Mouse (Mus musculus) brain, embryonic 14.5 days (tissue): ENCODE data around the gene Dad1. TPM values are rescaled to one million over a fixed set of nuclear protein-coding genes. Genes with fewer than 3 reads are reported as not detected.
A peak's percentile ranks its signal among the peaks of the same experiment; 100 is the strongest.

Experiments
- DNase-seq: peaks from one replicate; pipeline ENCODE4 v3.0.0-alpha.2; 2011; ENCODE audit warnings: low read depth
- CTCF ChIP-seq: fragments of 200-500 bp; IDR thresholded peaks from 2 replicates; pipeline ENCODE4 v1.5.1; 2012; ENCODE audit warnings: inconsistent platforms, mild to moderate bottlenecking, moderate library complexity, borderline replicate concordance; ENCODE audit not compliant: insufficient read depth, insufficient read length; ENCODE audit errors: extremely low read depth
- POLR2A ChIP-seq: fragments of 200-500 bp; IDR thresholded peaks from 2 replicates; pipeline ENCODE4 v1.6.1; 2012; ENCODE audit warnings: mild to moderate bottlenecking, inconsistent platforms, borderline replicate concordance; ENCODE audit not compliant: poor library complexity, insufficient read depth, insufficient read length, severe bottlenecking; ENCODE audit errors: extremely low read depth
- polyA plus RNA-seq: library from polyadenylated mRNA; depleted of rRNA; stranded (reverse); fragments of >200 nt; gene quantifications from 2 replicates; pipeline ENCODE4 v1.2.3, GENCODE M21; 2012

The Dad1 gene
- polyA plus RNA-seq, 1 experiment = 219 TPM

- no peak for TF ChIP-seq CTCF
- TF ChIP-seq POLR2A = no peak
- peak; percentile 80 for DNase-seq
Observed at GRCm38 (mm10) chr14:54228933-54229713, 24.8 kb downstream of the Dad1 start.

- DNase-seq = no peak
- TF ChIP-seq CTCF (no peak), POLR2A (no peak)
Observed at GRCm38 (mm10) chr14:54228501-54228900, 25.4 kb downstream of the Dad1 start.

- TF ChIP-seq CTCF (peak; percentile 80; the same call in 1 of the 2 replicates), POLR2A (no peak)
- DNase-seq = peak; percentile 86
Observed at GRCm38 (mm10) chr14:54227911-54228451, 25.9 kb downstream of the Dad1 start.

DNA sequence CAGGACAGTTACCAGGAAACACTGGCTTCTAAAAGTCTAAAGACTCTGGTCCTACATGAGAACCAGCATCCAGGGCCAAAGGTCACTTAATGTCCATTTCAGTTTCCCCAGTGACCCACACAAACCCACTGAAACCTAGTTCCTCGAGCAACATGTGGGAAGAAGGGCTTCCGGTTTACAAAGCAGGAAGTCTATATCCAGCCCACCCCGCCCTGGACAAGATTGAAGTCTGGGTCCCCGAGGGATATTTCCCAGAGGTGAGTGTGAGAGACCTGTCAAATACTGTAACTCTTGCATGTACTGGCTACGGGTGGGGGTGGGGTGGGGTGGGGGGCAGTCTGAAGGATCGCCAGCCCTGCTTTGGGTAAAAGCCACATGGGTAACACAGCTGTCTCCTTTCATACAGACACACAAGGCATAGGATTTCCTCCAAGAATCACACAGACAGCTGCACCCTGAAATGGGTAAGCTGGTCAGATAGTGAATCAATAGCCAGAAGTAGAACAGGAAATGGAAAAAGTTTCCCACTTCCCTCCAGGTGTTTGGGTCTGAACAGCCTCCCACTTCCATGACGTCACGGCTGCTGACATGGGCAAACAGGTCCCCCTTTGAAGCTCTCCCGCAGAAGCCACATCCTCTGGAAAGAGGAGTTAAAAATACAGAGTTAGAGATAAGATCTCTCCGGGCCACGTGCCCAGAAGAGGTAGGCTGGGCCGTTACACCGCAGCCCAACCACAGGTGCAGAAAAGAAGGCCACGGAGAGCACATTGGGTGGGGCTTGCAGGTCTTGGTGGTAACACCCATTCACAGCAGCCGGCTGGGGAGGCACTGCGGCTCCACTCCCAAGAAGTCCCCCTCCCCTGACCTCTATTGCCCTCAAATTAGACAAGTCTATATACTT is 26.7 kb downstream of the Dad1 start:
- DNase-seq = no peak
- no peak for TF ChIP-seq POLR2A
- TF ChIP-seq CTCF = no peak

GRCm38 (mm10) chr14:54225725-54226124 is 28.2 kb downstream of the Dad1 start:
- DNase-seq = no peak
- no peak for TF ChIP-seq CTCF
- no peak for TF ChIP-seq POLR2A

DNA sequence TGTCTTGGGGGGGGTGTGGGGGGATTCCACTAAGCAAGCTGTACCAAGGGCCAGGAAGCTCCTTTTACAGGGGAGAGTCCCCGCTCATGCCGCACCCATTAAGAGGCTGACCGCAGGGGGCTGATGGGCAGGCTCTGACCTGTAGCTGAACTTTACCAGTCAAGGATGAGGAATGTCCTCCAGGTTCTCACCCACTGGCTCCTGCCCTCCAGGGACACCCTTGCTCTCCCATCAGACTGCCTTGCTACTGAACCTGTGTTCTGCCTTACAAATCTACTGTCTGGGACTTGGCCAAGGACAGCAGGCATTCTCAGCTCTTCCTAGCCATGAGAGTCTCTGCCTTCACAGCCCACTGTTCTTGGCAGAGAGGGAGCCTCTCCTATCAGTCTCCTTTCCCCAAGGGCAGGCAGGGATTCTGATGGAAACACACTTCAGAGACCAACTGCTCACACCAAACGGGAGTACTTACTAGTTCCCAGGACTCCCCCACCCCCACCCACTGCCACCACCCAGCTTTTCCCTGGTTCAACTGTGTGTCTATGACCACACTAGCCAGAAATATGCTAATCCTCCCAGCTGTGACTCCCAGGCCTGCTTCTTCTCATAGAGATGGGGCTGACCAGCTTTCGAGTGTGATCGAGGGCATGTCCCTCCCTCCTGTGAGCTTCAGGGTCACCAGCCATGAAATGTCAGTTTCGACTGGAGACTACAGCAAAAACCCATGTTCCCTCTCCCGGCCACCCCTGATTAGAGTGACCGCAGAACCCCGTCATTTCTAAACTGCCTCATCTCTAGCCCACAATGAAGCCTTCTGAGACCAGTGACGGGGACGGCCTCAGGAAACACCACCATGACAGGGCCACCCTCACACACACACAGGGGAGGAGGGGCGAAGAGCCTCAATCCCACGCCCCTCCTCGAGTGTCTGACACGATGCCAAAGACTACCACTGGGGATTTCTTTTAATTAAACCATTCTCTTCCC is 29.1 kb downstream of the Dad1 start:
- DNase-seq = peak; percentile 40
- TF ChIP-seq CTCF (no peak), POLR2A (no peak)

DNA sequence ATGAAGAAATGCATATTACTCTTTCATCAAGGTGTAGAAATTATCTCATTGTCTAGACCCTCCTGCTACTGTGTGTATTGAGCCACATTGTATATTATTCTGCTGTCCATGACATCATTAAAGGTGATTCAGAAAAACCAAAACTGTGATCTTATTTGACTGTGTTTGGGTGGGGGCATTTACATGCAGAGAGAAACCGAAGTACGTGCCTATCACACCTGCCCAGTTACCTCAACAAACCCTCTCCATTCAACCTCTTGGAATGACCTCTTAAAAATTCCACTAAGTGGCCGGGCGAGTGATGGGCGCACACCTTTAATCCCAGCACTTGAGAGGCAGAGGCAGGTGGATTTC is 29.9 kb downstream of the Dad1 start:
- DNase-seq = no peak
- no peak for TF ChIP-seq POLR2A
- TF ChIP-seq CTCF = no peak

DNA sequence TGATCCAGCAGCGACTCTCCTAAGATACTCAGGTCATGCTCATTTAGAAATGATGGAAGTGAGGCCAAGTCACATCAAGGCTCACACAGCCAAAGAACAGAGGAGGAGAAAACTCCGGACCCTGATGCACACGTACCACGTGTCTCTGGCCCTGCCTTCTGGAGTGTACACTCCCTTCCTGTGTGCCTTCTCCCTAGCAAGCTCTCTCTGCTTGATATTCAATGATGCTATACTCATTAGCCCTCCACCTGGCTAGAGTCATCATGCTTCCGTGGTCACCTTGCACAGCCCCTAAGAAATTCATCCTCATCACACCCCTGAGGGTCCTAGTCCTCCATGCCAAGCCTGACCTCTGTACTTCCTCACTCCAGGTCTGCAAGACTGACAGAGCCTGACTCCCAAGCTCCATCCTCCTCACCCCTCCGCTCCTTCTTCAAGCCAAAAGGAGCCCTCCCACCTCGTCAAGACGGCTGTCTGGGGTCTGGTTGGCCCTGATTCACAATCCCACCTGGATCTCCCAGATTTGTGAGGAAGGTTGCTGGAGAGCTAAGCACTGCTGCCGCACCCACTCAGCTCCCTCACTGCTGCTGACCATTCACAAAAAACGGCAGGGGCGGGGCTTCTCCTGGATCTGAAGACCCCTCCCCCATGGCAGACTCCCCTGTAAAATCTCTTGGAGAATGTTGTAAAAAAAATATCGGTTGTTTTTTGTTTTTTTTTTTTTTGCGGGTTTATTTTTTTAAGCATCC is 30.4 kb downstream of the Dad1 start:
- TF ChIP-seq POLR2A (no peak), CTCF (no peak)
- DNase-seq = no peak

DNA sequence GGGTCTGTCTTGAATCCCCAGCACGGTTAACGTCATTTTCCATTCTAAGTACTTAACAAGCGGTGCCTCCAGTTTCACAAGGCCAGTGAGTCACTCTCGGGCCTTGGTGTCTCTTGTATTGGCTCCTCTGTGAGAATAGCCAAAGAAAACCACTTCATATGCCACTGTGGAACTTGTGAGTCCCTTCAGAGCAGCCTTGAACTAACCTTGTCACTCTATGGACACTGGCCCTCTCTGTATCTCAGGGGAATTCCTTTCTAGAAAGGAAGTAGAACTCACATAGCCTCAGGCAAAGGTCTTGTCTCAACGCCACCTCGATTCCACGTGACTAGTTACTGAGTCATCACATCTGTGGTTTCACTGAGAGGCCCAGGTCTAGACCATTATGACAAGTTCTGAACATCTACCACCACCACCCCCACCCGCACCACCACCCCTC is 31.6 kb downstream of the Dad1 start:
- DNase-seq = no peak
- no peak for TF ChIP-seq POLR2A
- no peak for TF ChIP-seq CTCF

GRCm38 (mm10) chr14:54221641-54222040 is 32.3 kb downstream of the Dad1 start:
- no peak for DNase-seq
- no peak for TF ChIP-seq CTCF
- no peak for TF ChIP-seq POLR2A
